Mouse (Mus musculus) inflammation-experienced regulatory T-cells, adult 6 months (primary cell): Measurements from ENCODE around the gene Elp5. TPM values are rescaled to one million over a fixed set of nuclear protein-coding genes. Genes with fewer than 3 reads are reported as not detected.
"Not testable (repeated sequence)": the region's sequence is repeated elsewhere in the genome, so short reads cannot be mapped to it uniquely, and the experiment has no call there.

Experiments
- ATAC-seq: one replicate; pipeline ENCODE4 v1.8.0; 2017
- polyA plus RNA-seq, 3 experiments: library from polyadenylated mRNA; unstranded; fragments of 100-300 nt; shearing (Covaris generic); gene quantifications; one replicate each; pipeline ENCODE4 v1.2.1; 2017

Elp5 gene
- 10 to 100 TPM; 61.5 to 78.3 (median 68.5) TPM for polyA plus RNA-seq

GRCm38 (mm10) chr11:69982225-69982624 lies at the start of gene Elp5:
Elp5 (minus strand) TSS chr11:69982517.
- no peak for ATAC-seq

DNA sequence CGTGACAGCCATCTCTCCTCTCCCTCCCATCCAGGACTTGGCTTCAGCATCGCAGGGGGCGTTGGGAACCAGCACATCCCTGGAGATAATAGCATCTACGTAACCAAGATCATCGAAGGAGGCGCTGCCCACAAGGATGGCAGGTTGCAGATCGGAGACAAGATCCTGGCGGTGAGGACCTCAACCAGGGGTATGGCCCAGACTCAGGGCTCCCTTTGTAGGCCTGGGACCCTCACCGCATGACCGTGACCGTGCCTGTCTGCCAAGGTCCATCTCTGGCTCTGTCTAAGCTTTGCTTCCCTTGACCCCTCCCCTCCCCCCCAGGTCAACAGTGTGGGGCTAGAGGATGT lies 49.0 kb upstream of the Elp5 start:
- no peak for ATAC-seq

DNA sequence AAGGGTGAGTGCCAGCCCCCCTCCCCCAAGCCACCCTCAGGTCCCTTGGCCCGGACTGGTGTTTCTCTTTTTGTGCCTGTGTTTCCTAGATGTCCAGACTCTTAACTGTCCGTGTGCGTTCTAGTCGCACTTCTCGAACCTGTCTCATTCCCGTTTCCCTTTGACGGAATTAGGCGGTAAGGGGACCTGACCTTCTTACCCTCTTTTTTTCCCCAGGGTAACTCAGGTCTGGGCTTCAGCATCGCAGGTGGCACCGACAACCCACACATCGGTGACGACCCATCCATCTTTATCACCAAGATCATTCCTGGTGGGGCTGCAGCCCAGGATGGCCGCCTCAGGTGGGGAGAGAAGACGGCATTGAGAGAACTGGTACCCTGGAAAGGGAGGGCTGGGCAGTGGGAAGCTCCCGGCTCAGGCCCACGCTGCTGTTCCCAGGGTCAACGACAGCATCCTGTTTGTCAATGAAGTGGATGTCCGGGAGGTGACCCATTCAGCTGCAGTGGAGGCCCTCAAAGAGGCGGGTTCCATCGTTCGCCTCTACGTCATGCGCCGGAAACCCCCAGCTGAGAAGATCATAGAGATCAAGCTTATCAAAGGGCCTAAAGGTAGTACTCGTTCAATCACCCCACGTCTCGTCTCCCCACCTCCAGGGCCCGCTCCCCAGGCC lies 48.5 kb upstream of the Elp5 start:
- ATAC-seq: no peak

- peak; percentile 38 for ATAC-seq
These were observed 47.7 kb upstream of the Elp5 start for GRCm38 (mm10) chr11:70029829-70030550.

GRCm38 (mm10) chr11:70029130-70029801 lies 46.9 kb upstream of the Elp5 start:
- peak; percentile 89 for ATAC-seq

- no peak for ATAC-seq
These were observed 46.2 kb upstream of the Elp5 start for GRCm38 (mm10) chr11:70028401-70029129.

- no peak for ATAC-seq
These were observed 45.1 kb upstream of the Elp5 start for GRCm38 (mm10) chr11:70027397-70027796.

DNA sequence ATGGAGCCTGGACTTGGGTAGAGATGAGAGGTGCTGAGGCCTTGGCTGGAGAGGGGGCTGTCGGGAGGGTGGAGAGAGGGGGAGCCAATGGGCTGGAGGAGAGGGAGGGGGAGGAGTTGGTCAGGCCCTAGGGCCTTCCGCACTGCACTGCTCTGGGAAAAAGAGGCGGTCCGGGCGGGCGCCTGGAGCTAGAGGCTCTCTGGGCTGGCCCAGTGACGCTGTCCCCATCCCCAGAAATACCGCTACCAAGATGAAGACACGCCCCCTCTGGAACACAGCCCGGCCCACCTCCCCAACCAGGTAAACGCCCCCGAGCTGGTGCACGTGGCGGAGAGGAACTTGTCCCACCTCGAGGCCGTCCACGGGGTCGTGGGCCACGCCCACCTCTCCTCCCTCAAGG lies 44.4 kb upstream of the Elp5 start:
- ATAC-seq: no peak

GRCm38 (mm10) chr11:70024151-70024514 lies 41.8 kb upstream of the Elp5 start:
- ATAC-seq: no peak

GRCm38 (mm10) chr11:70023481-70024150 lies 41.3 kb upstream of the Elp5 start:
- ATAC-seq: no peak

GRCm38 (mm10) chr11:70021264-70022132 lies 39.2 kb upstream of the Elp5 start:
- peak; percentile 69 for ATAC-seq

- peak; percentile 77 for ATAC-seq
These were observed 38.5 kb upstream of the Elp5 start for GRCm38 (mm10) chr11:70020731-70021263.

- ATAC-seq: no peak
These were observed 37.8 kb upstream of the Elp5 start for GRCm38 (mm10) chr11:70020022-70020631.

GRCm38 (mm10) chr11:70019495-70020021 lies 37.2 kb upstream of the Elp5 start:
- no peak for ATAC-seq

- ATAC-seq: no peak
These were observed 36.0 kb upstream of the Elp5 start for GRCm38 (mm10) chr11:70018131-70018990.

- no peak for ATAC-seq
These were observed 35.0 kb upstream of the Elp5 start for GRCm38 (mm10) chr11:70017199-70017767.

GRCm38 (mm10) chr11:70016669-70017068 lies 34.4 kb upstream of the Elp5 start, which contains the start of gene Dlg4:
Dlg4 (plus strand) TSS chr11:70016942.
- ATAC-seq: no peak

GRCm38 (mm10) chr11:70016177-70016576 lies 33.9 kb upstream of the Elp5 start:
- ATAC-seq: not testable (repeated sequence)

DNA sequence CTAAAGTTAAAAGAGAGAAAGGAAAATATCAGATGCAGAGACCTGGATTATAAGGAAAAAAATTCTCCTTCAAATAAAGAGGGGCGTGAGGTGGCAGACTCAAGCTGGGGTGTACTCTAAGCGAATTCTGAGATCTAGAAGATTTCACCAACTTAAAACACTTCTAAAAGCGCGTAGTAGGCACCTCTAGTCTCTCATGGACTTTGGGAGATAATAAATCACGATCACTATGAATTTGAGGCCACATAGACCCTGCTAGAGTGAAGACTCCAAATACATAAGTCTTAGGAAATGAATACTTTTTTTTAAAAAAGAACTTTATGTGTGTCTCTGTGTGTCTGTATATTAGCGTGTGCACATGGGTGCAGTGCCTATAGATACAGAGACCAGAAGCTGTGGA lies 33.4 kb upstream of the Elp5 start:
- no peak for ATAC-seq
